Comparison of ENCODE assay signal across 7 mouse cellular contexts in genomic region chr8:93811719-93812475, GRCm38 (mm10). TPM values are rescaled to one million over a fixed set of nuclear protein-coding genes. Genes with fewer than 3 reads are reported as not detected.
DNase-seq lines count a peak whose midpoint lies in the region; ATAC-seq lines count a peak whose summit lies in the region.

No protein-coding gene starts in this region.

- H3K4me2 ChIP-seq in lung, embryonic 15.5 days = peak overlapping the region; percentile 95
- H3K4me2 ChIP-seq in hindbrain, embryonic 13.5 days = peak overlapping the region; percentile 86
- peak overlapping the region; percentile 66 for H3K4me2 ChIP-seq in neural tube, embryonic 15.5 days

- 19% methylated on average over 20 of the region's 20 CpGs for WGBS in lung, embryonic 15.5 days
- 4% methylated on average over 20 of the region's 20 CpGs for WGBS in hindbrain, embryonic 13.5 days
- 4% methylated on average over 20 of the region's 20 CpGs for WGBS in neural tube, embryonic 15.5 days

- H3K27ac ChIP-seq in lung, embryonic 15.5 days = no peak overlapping the region
- H3K27ac ChIP-seq in hindbrain, embryonic 13.5 days = peak overlapping the region; percentile 98
- peak overlapping the region; percentile 97 for H3K27ac ChIP-seq in neural tube, embryonic 15.5 days (replicated peaks)

- H3K4me3 ChIP-seq in lung, embryonic 15.5 days = peak overlapping the region; percentile 64
- H3K4me3 ChIP-seq in hindbrain, embryonic 13.5 days = peak overlapping the region; percentile 84
- peak overlapping the region; percentile 80 for H3K4me3 ChIP-seq in neural tube, embryonic 15.5 days (replicated peaks)

- no peak for DNase-seq in lung, postnatal 36 days
- DNase-seq in cerebellum, postnatal 36 days = peak; percentile 44 to 50
- DNase-seq in thymus, postnatal 4 days = no peak

- no peak overlapping the region for H3K9ac ChIP-seq in lung, embryonic 15.5 days
- peak overlapping the region; percentile 97 for H3K9ac ChIP-seq in hindbrain, embryonic 13.5 days
- H3K9ac ChIP-seq in neural tube, embryonic 15.5 days (replicated peaks) = peak overlapping the region; percentile 93

- no peak for ATAC-seq in lung, embryonic 15.5 days (ENCODE audit: borderline replicate concordance, extremely low read depth, low FRiP score, low TSS enrichment)
- no peak for ATAC-seq in hindbrain, embryonic 13.5 days (ENCODE audit: low FRiP score)
- ATAC-seq in neural tube, embryonic 15.5 days (ENCODE audit: low FRiP score) = peak; percentile 11; the same call in 1 of the 2 replicates
- ATAC-seq in megakaryocyte progenitor cell, adult 5-6 weeks (replicated peaks; ENCODE audit: poor library complexity) = no peak

- peaks cover 27% of the 10 kb centered on the region for H3K4me1 ChIP-seq in lung, embryonic 15.5 days
- peaks cover 39% of the 10 kb centered on the region for H3K4me1 ChIP-seq in hindbrain, embryonic 13.5 days (replicated peaks)
- H3K4me1 ChIP-seq in neural tube, embryonic 15.5 days = peaks cover 46% of the 10 kb centered on the region

- H3K9me3 ChIP-seq in lung, embryonic 15.5 days = no peaks in the 10 kb centered on the region
- H3K9me3 ChIP-seq in hindbrain, embryonic 13.5 days = no peaks in the 10 kb centered on the region
- H3K9me3 ChIP-seq in neural tube, embryonic 15.5 days (replicated peaks) = no peaks in the 10 kb centered on the region

- H3K36me3 ChIP-seq in lung, embryonic 15.5 days = no peaks in the 10 kb centered on the region
- peaks cover 10% of the 10 kb centered on the region; the same call in 1 of the 2 replicates for H3K36me3 ChIP-seq in hindbrain, embryonic 13.5 days
- no peaks in the 10 kb centered on the region for H3K36me3 ChIP-seq in neural tube, embryonic 15.5 days

- peaks cover 62% of the 10 kb centered on the region for H3K27me3 ChIP-seq in lung, embryonic 15.5 days
- no peaks in the 10 kb centered on the region for H3K27me3 ChIP-seq in hindbrain, embryonic 13.5 days
- H3K27me3 ChIP-seq in neural tube, embryonic 15.5 days (replicated peaks) = no peaks in the 10 kb centered on the region

RNA-seq across cellular contexts. Expression of gene Gnao1, which starts 2.1 kb away (rescaled TPM):
- polyA plus RNA-seq in lung, embryonic 15.5 days (2015; fragmentation: Nextera tagmentation; extraction: Ambion mirVana) = 3.4 and 3.5 TPM in 2 replicates
- 145 and 150 TPM in 2 replicates for polyA plus RNA-seq in hindbrain, embryonic 13.5 days (2015; fragmentation: Nextera tagmentation; extraction: Ambion mirVana)
- polyA plus RNA-seq in neural tube, embryonic 15.5 days (2015; fragmentation: Nextera tagmentation; extraction: Ambion mirVana) = 203 and 251 TPM in 2 replicates
- total RNA-seq in megakaryocyte progenitor cell, adult 5-6 weeks (2015) = not detected in 2 replicates
- total RNA-seq in megakaryocyte progenitor cell, adult 5-6 weeks (2017) = not detected in 2 replicates

Comparison
In these comparisons a context has a peak if more than half of its experiments do, and no peak if none do; other contexts are left out.
1. DNase-seq: peak in cerebellum, postnatal 36 days (2 of 2); none in lung, postnatal 36 days (single experiment) and thymus, postnatal 4 days (single experiment).
2. RNA of gene Gnao1, which starts 2.1 kb away (polyA plus RNA-seq): 203 to 251 TPM in neural tube, embryonic 15.5 days and 145 to 150 TPM in hindbrain, embryonic 13.5 days; 3.4 to 3.5 TPM in lung, embryonic 15.5 days; every median in the first group is over 10 times any median in the second.
3. Peak in every context shown above with its lines, with median percentiles within 50 percentile points of each other: H3K4me2 ChIP-seq and H3K4me3 ChIP-seq.